Mouse (Mus musculus) cerebellum, adult 9-10 months (tissue): ENCODE data around the gene Fam53b.

Experiments
- DNase-seq: peaks from one replicate; pipeline ENCODE4 v3.0.0; 2022

The Fam53b gene

GRCm38 (mm10) chr7:132764896-132765491 is 48.7 kb downstream of the Fam53b start:
- DNase-seq = no peak

GRCm38 (mm10) chr7:132764314-132764713 is 49.4 kb downstream of the Fam53b start:
- DNase-seq = no peak

GRCm38 (mm10) chr7:132763911-132764310 is 49.8 kb downstream of the Fam53b start:
- no peak for DNase-seq

GRCm38 (mm10) chr7:132763351-132763750 is 50.3 kb downstream of the Fam53b start:
- no peak for DNase-seq

GRCm38 (mm10) chr7:132761409-132761808 is 52.3 kb downstream of the Fam53b start:
- no peak for DNase-seq

- no peak for DNase-seq
Measured at GRCm38 (mm10) chr7:132760589-132761180, 53.0 kb downstream of the Fam53b start.

- peak; percentile 91 for DNase-seq
Measured at GRCm38 (mm10) chr7:132759926-132760325, 53.8 kb downstream of the Fam53b start.

- DNase-seq = peak; percentile 73
Measured at GRCm38 (mm10) chr7:132759405-132759891, 54.2 kb downstream of the Fam53b start.

- peak; percentile 81 for DNase-seq
Measured at GRCm38 (mm10) chr7:132758875-132759274, 54.8 kb downstream of the Fam53b start.

- no peak for DNase-seq
Measured at GRCm38 (mm10) chr7:132756325-132756724, 57.4 kb downstream of the Fam53b start.

- no peak for DNase-seq
Measured at GRCm38 (mm10) chr7:132754389-132754750, 59.3 kb downstream of the Fam53b start.

GRCm38 (mm10) chr7:132753518-132754388 is 59.9 kb downstream of the Fam53b start:
- no peak for DNase-seq

- DNase-seq = no peak
Measured at GRCm38 (mm10) chr7:132751716-132752115, 62.0 kb downstream of the Fam53b start.

- DNase-seq = no peak
Measured at GRCm38 (mm10) chr7:132749504-132749903, 64.2 kb downstream of the Fam53b start.

GRCm38 (mm10) chr7:132748076-132748769 is 65.5 kb downstream of the Fam53b start:
- no peak for DNase-seq

GRCm38 (mm10) chr7:132747096-132747495 is 66.6 kb downstream of the Fam53b start:
- peak; percentile 82 for DNase-seq

GRCm38 (mm10) chr7:132742912-132743311 is 70.8 kb downstream of the Fam53b start:
- no peak for DNase-seq

- no peak for DNase-seq
Measured at GRCm38 (mm10) chr7:132739829-132740228, 73.9 kb downstream of the Fam53b start.

GRCm38 (mm10) chr7:132738844-132739243 is 74.8 kb downstream of the Fam53b start:
- DNase-seq = peak; percentile 84

GRCm38 (mm10) chr7:132736099-132736862 is 77.4 kb downstream of the Fam53b start:
- peak; percentile 80 for DNase-seq

GRCm38 (mm10) chr7:132735145-132735544 is 78.5 kb downstream of the Fam53b start:
- DNase-seq = no peak

- DNase-seq = no peak
Measured at GRCm38 (mm10) chr7:132734222-132734621, 79.5 kb downstream of the Fam53b start.
